Mouse (Mus musculus): Measurements from ENCODE around the gene Ofcc1. TPM values are rescaled to one million over a fixed set of nuclear protein-coding genes. Genes with fewer than 3 reads are reported as not detected.

Gene Ofcc1
- polyA plus RNA-seq, 1 experiment from 2014 or later, result not detected

- 86% methylated on average over 17 of the region's 17 CpGs for WGBS
- H3K4me1 ChIP-seq (ENCODE audit: insufficient read depth, low read depth, low read length), result no peaks in the 10 kb centered on the region
- no peak for DNase-seq (ENCODE audit: low spot score)
Measured at GRCm38 (mm10) chr13:40036981-40037765, 324.1 kb downstream of the Ofcc1 start.

GRCm38 (mm10) chr13:40029426-40029825 is 331.8 kb downstream of the Ofcc1 start:
- H3K4me3 ChIP-seq (ENCODE audit: low read depth, low read length), result no peak overlapping the region
- DNase-seq (ENCODE audit: low spot score) (no peak), ATAC-seq (no peak)
- no peak overlapping the region for H3K4me2 ChIP-seq (replicated peaks; ENCODE audit: low read depth, low read length)
- no peaks in the 10 kb centered on the region for H3K4me1 ChIP-seq (ENCODE audit: insufficient read depth, low read depth, low read length)
- H3K9me3 ChIP-seq (ENCODE audit: low read length), result no peaks in the 10 kb centered on the region
- TF ChIP-seq EP300 (IDR thresholded peaks at IDR 0.05) (no peak), CTCF (IDR thresholded peaks at IDR 0.05) (no peak)
- H3K27ac ChIP-seq (ENCODE audit: low read length), result no peak overlapping the region
- WGBS, result 94% methylated on average over 1 of the region's 1 CpGs
- H3K9ac ChIP-seq (replicated peaks; ENCODE audit: low read depth), result no peak overlapping the region
- no peaks in the 10 kb centered on the region for H3K27me3 ChIP-seq (replicated peaks; ENCODE audit: insufficient read depth, low read length)
- no peaks in the 10 kb centered on the region for H3K36me3 ChIP-seq (ENCODE audit: insufficient read depth, low read length)

More at GRCm38 (mm10) chr13:40036981-40037765, 324.1 kb downstream of the Ofcc1 start:
- Histone ChIP-seq H3K9me3 (ENCODE audit: low read length) (no peaks in the 10 kb centered on the region), H3K27me3 (replicated peaks; ENCODE audit: insufficient read depth, low read length) (no peaks in the 10 kb centered on the region), H3K4me3 (ENCODE audit: low read depth, low read length) (no peak overlapping the region), H3K27ac (ENCODE audit: low read length) (no peak overlapping the region), H3K4me2 (replicated peaks; ENCODE audit: low read depth, low read length) (no peak overlapping the region), H3K36me3 (ENCODE audit: insufficient read depth, low read length) (no peaks in the 10 kb centered on the region), H3K9ac (replicated peaks; ENCODE audit: low read depth) (no peak overlapping the region)
- TF ChIP-seq EP300 (IDR thresholded peaks at IDR 0.05) (no peak), CTCF (IDR thresholded peaks at IDR 0.05) (no peak)
- no peak for ATAC-seq

- no peaks in the 10 kb centered on the region for H3K9me3 ChIP-seq (ENCODE audit: low read length)
- H3K27me3 ChIP-seq (replicated peaks; ENCODE audit: insufficient read depth, low read length), result no peaks in the 10 kb centered on the region
- WGBS, result 88% methylated on average over 4 of the region's 4 CpGs
- H3K4me2 ChIP-seq (replicated peaks; ENCODE audit: low read depth, low read length), result no peak overlapping the region
- ATAC-seq (no peak), DNase-seq (ENCODE audit: low spot score) (no peak)
- no peak overlapping the region for H3K4me3 ChIP-seq (ENCODE audit: low read depth, low read length)
- H3K9ac ChIP-seq (replicated peaks; ENCODE audit: low read depth), result no peak overlapping the region
- H3K4me1 ChIP-seq (ENCODE audit: insufficient read depth, low read depth, low read length), result no peaks in the 10 kb centered on the region
- no peak overlapping the region for H3K27ac ChIP-seq (ENCODE audit: low read length)
- H3K36me3 ChIP-seq (ENCODE audit: insufficient read depth, low read length), result no peaks in the 10 kb centered on the region
- TF ChIP-seq CTCF (IDR thresholded peaks at IDR 0.05), result no peak
- no peak for TF ChIP-seq EP300 (IDR thresholded peaks at IDR 0.05)
Measured at GRCm38 (mm10) chr13:40028827-40029226, 332.4 kb downstream of the Ofcc1 start.

- Histone ChIP-seq H3K4me3 (ENCODE audit: low read depth, low read length) (no peak overlapping the region), H3K9ac (replicated peaks; ENCODE audit: low read depth) (no peak overlapping the region), H3K4me1 (ENCODE audit: insufficient read depth, low read depth, low read length) (no peaks in the 10 kb centered on the region), H3K9me3 (ENCODE audit: low read length) (no peaks in the 10 kb centered on the region), H3K4me2 (replicated peaks; ENCODE audit: low read depth, low read length) (no peak overlapping the region), H3K27me3 (replicated peaks; ENCODE audit: insufficient read depth, low read length) (no peaks in the 10 kb centered on the region), H3K36me3 (ENCODE audit: insufficient read depth, low read length) (no peaks in the 10 kb centered on the region), H3K27ac (ENCODE audit: low read length) (no peak overlapping the region)
- 95% methylated on average over 4 of the region's 4 CpGs for WGBS
- TF ChIP-seq CTCF (IDR thresholded peaks at IDR 0.05) (no peak), EP300 (IDR thresholded peaks at IDR 0.05) (no peak)
- DNase-seq (ENCODE audit: low spot score), result no peak
- ATAC-seq, result no peak
Measured at GRCm38 (mm10) chr13:40025816-40026215, 335.4 kb downstream of the Ofcc1 start.

- Histone ChIP-seq H3K36me3 (ENCODE audit: insufficient read depth, low read length) (no peaks in the 10 kb centered on the region), H3K4me1 (ENCODE audit: insufficient read depth, low read depth, low read length) (no peaks in the 10 kb centered on the region), H3K27me3 (replicated peaks; ENCODE audit: insufficient read depth, low read length) (no peaks in the 10 kb centered on the region), H3K9me3 (ENCODE audit: low read length) (no peaks in the 10 kb centered on the region), H3K4me2 (replicated peaks; ENCODE audit: low read depth, low read length) (no peak overlapping the region), H3K27ac (ENCODE audit: low read length) (no peak overlapping the region), H3K9ac (replicated peaks; ENCODE audit: low read depth) (no peak overlapping the region), H3K4me3 (ENCODE audit: low read depth, low read length) (no peak overlapping the region)
- DNase-seq (ENCODE audit: low spot score), result no peak
- 75% methylated on average over 8 of the region's 8 CpGs for WGBS
- TF ChIP-seq EP300 (IDR thresholded peaks at IDR 0.05) (no peak), CTCF (IDR thresholded peaks at IDR 0.05) (no peak)
- no peak for ATAC-seq
Measured at GRCm38 (mm10) chr13:40023201-40023777, 338.0 kb downstream of the Ofcc1 start.

- Histone ChIP-seq H3K4me3 (ENCODE audit: low read depth, low read length) (no peak overlapping the region), H3K4me2 (replicated peaks; ENCODE audit: low read depth, low read length) (no peak overlapping the region), H3K36me3 (ENCODE audit: insufficient read depth, low read length) (no peaks in the 10 kb centered on the region), H3K27ac (ENCODE audit: low read length) (no peak overlapping the region), H3K9ac (replicated peaks; ENCODE audit: low read depth) (no peak overlapping the region), H3K4me1 (ENCODE audit: insufficient read depth, low read depth, low read length) (no peaks in the 10 kb centered on the region), H3K9me3 (ENCODE audit: low read length) (no peaks in the 10 kb centered on the region), H3K27me3 (replicated peaks; ENCODE audit: insufficient read depth, low read length) (no peaks in the 10 kb centered on the region)
- no peak for TF ChIP-seq EP300 (IDR thresholded peaks at IDR 0.05)
- TF ChIP-seq CTCF (IDR thresholded peaks at IDR 0.05), result no peak
- ATAC-seq, result no peak
- WGBS, result 57% methylated on average over 1 of the region's 1 CpGs
- DNase-seq (ENCODE audit: low spot score), result no peak
Measured at GRCm38 (mm10) chr13:40022609-40023008, 338.6 kb downstream of the Ofcc1 start.
